Mouse (Mus musculus): ENCODE data around the gene Arl15.
A peak's percentile ranks its signal among the peaks of the same experiment; 100 is the strongest.

Gene Arl15

DNA sequence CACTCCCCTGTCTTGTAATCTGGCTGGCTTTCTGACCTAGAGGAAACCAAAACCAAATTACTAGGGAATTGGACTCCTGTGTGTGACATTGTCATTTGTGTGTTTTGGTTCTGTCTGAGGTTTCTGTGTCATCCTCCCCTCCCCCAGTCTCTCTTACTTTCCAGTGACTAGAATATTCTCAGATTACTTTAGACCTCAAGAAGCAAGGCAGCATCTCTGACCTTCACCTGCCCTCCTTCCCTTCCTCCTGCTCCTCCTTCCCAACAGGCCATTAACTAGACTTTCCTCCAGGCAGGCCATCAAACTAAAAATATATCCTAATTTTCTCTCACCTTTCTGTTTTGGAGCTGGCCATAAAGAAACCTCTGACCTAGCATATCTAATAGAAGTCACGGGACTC, 50.9 kb downstream of the Arl15 start:
- DNase-seq, result no peak

DNA sequence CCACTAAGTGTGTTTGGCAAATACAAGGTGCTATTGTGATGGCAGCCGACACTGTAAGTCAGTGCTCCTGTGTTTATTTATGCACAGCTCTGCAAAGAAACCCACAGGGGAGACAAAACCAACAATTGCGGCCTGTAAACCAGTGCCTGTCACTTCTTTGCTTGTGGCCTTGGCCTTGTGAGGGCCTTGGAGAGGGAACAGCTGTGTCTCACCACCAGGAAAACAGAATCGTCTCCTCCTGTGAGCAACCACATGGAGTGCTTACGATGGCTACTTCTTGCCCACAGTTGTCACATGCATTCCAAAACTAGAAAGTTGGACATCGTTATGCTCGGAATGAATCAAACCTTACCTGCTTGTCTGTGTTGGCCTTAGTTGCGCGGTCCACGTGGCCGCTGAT, 52.1 kb downstream of the Arl15 start:
- no peak for DNase-seq

GRCm38 (mm10) chr13:113850431-113851034, 56.2 kb downstream of the Arl15 start:
- DNase-seq, result peak; percentile 64

- no peak for DNase-seq
Observed at GRCm38 (mm10) chr13:113851602-113852375, 57.5 kb downstream of the Arl15 start.

- DNase-seq, result no peak
Observed at GRCm38 (mm10) chr13:113852376-113852666, 58.0 kb downstream of the Arl15 start.

DNA sequence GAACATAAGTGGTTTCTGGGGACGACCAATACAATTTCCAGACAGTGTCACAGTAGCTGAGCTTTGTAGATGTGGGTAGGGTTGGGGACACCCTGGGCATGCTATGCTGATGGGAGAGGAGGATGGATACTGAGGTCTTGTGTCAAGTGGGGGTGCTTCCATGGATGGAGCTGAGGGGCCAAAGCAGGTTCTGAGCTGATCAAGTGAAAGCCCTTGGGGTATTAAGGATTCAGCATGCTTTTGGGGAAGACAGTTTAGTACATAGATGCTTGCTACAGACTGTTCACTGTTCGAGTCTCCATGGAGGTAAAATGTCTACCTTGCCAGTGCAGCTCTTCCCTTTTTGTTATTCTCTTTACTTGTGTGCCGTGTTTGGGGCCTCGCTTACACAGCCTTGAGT, 59.8 kb downstream of the Arl15 start:
- no peak for DNase-seq

- no peak for DNase-seq
Observed at GRCm38 (mm10) chr13:113854551-113855312, 60.4 kb downstream of the Arl15 start.

DNA sequence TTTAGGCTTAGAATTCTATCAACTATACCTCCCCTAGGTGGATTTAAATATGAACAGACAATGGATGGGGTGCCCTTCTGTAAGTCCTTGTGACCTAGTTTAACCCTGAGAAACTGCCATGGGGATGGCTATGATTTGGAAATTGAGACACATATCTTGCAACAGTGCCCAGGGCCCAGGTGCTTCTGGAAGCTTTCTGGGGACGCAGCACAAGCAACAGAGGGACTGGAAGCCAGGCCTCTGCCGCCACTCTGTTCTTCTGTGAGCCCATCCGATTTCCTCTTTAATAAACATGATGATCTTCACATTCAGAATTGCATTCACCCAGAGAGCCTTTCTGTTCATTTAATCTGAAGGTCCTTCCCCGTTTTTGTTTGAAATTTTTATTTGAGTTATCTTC, 62.6 kb downstream of the Arl15 start:
- DNase-seq, result no peak

- no peak for DNase-seq
Observed at GRCm38 (mm10) chr13:113858667-113859391, 64.5 kb downstream of the Arl15 start.

DNA sequence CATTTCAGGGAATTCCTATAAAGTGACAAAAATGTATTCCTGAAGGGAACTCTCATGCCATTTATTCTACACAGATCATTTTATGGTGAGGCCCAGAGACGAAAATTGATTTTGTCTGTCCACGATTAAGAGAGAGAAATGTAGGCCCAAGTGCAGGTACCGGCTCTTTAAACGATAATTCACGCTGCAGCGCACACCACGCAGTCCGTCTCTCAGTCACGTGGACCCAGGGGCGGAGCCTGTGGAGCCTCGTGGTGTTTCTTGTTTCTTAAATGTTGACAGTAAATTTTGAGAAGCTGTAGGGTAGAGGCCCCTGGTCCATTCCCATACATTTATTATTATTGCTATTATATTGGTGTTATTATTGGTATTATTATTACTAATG, 65.1 kb downstream of the Arl15 start:
- no peak for DNase-seq

GRCm38 (mm10) chr13:113860816-113861215, 66.5 kb downstream of the Arl15 start:
- DNase-seq, result peak; percentile 36

GRCm38 (mm10) chr13:113861231-113861630, 66.9 kb downstream of the Arl15 start:
- DNase-seq, result no peak

DNA sequence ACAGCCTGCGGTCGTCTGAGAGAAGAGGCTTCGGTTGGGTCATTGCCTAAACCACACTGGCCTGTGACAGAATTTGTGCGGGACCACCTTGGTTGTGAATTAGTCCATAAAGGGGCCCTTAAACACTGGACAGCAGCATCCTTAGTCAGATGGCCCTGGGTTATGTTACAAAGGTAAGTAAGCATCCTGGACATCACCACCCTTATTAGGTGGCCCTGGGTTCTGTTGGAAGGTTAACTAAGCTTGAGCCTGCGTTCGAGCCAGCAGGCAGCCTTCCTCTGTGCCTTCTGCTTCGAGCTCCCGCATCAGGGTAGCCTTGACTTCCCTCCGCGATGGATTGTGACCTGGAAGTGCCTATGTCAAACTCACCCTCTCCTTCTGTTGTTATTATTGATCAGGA, 68.6 kb downstream of the Arl15 start:
- DNase-seq, result no peak

DNA sequence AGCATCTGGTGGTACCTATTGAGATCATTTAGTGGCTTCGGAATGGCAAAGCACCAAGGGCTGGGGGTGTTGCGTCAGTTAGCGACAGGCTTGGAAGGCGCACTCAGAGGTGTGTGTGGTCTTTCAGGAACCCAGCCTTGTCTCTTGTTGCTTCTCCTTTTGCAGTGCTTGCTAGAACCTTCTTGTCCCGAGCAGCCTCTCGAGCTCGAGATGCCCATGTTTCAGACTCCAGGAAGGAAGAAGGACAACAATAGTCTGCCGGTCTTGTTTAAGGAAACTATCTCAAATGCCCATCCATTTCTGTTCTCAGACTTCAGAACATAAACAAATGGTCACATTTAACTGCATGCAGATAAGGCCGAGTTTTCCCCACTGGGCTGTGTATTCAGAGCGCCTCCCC, 69.4 kb downstream of the Arl15 start:
- no peak for DNase-seq

- peak; percentile 48 for DNase-seq
Observed at GRCm38 (mm10) chr13:113864278-113864677, 70.0 kb downstream of the Arl15 start.

GRCm38 (mm10) chr13:113864893-113865292, 70.6 kb downstream of the Arl15 start:
- DNase-seq, result peak; percentile 76

DNA sequence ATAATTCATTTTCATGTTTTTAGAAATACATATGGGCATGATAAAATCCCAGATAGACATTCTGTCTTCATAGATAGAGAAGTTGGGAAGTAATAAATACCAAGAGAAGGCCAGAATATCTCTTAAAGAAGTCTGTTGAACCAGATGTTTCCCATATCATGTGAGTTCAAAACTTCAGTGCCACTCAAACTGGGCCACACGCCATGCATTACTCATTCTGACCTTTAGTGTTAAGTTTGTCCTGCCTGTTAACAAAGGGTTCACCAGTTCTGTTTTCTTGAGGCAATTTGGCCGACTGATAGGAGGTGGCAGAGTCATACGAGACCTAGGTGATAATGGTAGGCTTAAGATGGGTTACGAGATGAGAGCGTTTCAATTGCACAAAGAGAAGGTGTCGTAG, 71.1 kb downstream of the Arl15 start:
- no peak for DNase-seq

DNA sequence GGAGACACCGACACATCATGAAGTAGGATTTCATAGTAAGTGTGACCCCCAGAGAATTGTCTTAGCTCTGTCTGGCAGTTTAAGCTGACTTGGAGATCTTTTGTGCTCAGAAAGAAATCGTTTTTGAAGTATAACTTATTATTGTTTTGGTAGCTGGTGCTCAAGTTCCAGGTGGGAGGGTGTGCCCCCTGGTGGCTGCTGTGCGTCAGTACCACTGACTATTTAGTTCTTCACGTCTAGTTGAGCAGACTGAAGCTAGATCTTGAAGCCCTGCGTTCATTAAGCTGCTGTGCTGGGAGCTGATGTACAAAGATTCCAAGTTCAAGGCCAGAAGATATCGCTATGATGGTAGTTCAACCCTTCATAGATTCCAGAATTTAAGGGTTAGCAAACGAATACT, 71.5 kb downstream of the Arl15 start:
- DNase-seq, result peak; percentile 69

DNA sequence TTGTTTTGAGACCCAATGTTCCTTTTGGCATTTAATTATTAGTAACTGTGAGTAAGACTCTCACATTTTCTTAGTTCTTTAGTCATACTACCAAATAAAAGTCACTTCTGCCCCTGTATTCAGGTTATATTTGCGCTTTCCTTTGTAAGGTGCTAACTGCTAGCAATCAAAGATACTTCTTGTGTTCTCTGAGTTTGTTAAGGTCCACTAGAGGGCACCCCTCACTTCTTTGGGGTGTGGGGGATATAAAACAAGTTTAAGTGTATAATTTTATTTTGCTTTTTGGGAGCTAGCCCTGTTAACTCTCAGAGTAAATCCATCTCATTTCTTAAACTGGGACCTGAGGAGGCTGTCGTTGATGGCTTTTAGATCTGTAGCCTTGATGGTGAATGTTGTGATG, 73.4 kb downstream of the Arl15 start:
- no peak for DNase-seq

DNA sequence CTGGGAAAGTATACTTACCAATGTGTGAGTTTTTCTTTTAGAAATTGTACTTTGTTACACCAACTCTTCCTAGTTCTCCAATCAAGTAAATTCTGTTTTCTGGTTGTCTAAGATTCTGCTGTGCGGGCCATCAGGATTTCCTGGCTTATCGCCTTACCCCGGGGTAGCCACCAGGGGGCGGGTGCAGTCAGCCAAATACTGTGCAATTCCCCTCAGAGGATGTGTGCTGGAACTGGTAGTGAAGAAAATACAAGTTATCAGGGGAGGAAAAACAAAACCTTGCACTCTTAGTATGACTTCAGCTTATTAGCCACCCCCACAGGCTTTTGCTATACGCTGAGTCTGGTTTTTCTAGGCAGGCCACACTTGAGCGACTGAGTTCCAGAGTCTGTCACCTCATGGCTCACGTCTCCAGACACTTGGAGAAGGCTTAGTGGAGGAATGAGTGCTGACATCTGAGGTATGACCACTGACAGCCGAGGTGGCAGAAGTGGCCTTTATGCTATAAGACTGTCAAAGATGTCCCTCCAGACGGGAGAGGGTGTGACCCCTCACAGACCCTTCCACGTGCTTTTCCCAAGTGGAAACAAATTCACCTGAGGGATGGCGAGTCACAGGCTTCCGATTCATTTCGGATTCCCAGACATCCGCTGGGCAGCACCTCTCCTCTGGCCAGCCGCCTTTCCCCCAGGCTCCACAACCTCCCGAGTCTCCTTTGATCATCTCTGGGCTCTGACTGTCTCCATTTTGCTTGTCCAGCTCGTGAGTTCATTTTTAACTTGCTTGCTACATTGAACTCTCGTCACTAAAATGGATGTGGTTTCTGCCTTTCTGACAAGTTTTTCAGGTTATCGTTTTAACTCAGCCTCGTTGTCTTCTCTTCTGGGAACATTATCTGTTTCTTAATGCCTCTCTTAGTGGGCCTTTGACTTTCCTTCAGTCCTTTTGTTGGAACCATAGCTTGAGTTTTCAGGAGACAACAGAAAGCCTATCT, 75.2 kb downstream of the Arl15 start:
- peak; percentile 62 for DNase-seq

GRCm38 (mm10) chr13:113870403-113870802, 76.1 kb downstream of the Arl15 start:
- peak; percentile 41 for DNase-seq

- DNase-seq, result peak; percentile 66
Observed at GRCm38 (mm10) chr13:113871853-113872252, 77.5 kb downstream of the Arl15 start.

Measured in kidney, postnatal 14 days (tissue).